Mouse (Mus musculus) hindbrain, embryonic 14.5 days (tissue): Measurements from ENCODE around the gene Tmem8b. TPM values are rescaled to one million over a fixed set of nuclear protein-coding genes. Genes with fewer than 3 reads are reported as not detected.

Experiments used
- ATAC-seq: fragments of 200-750 bp; cut with Nextera tagmentation; 2 replicates; pipeline ENCODE4 v1.8.0; 2017; ENCODE audit warnings: moderate number of reproducible peaks, mild to moderate bottlenecking, moderate TSS enrichment, moderate library complexity; ENCODE audit not compliant: low FRiP score
- DNase-seq: peaks from one replicate; pipeline ENCODE4 v3.0.0-alpha.2; 2015; ENCODE audit warnings: low spot score
- H3K27ac ChIP-seq: fragments of 300-500 bp; sonication (generic); 2 replicates; pipeline ENCODE4 v1.5.1; 2014; ENCODE audit warnings: mild to moderate bottlenecking, moderate library complexity
- H3K27me3 ChIP-seq: fragments of 300-500 bp; sonication (generic); 2 replicates; pipeline ENCODE4 v1.6.1; 2014; ENCODE audit warnings: mild to moderate bottlenecking, low read length, mixed read lengths; ENCODE audit not compliant: control insufficient read depth, insufficient read depth
- H3K36me3 ChIP-seq: fragments of 300-500 bp; sonication (generic); replicated peaks from 2 replicates; pipeline ENCODE4 v1.6.1; 2014; ENCODE audit not compliant: control insufficient read depth, insufficient read depth
- H3K4me1 ChIP-seq: fragments of 300-500 bp; sonication (generic); replicated peaks from 2 replicates; pipeline ENCODE4 v1.6.1; 2014; ENCODE audit warnings: antibody characterized with exemption, low read length, mixed read lengths; ENCODE audit not compliant: control insufficient read depth, insufficient read depth
- H3K4me2 ChIP-seq: fragments of 300-500 bp; sonication (generic); replicated peaks from 2 replicates; pipeline ENCODE4 v1.6.1; 2014; ENCODE audit warnings: mild to moderate bottlenecking, moderate library complexity
- H3K4me3 ChIP-seq: fragments of 300-500 bp; sonication (generic); replicated peaks from 2 replicates; pipeline ENCODE4 v1.5.1; 2014; ENCODE audit warnings: mild to moderate bottlenecking, low read length
- H3K9ac ChIP-seq: fragments of 300-500 bp; sonication (generic); 2 replicates; pipeline ENCODE4 v1.6.1; 2014
- H3K9me3 ChIP-seq: fragments of 300-500 bp; sonication (generic); 2 replicates; pipeline ENCODE4 v1.6.1; 2016; ENCODE audit warnings: low read length; ENCODE audit not compliant: control insufficient read depth
- WGBS: fragments of 180-500 bp; shearing (Covaris S2); extraction: QIAGEN DNeasy Blood & Tissue Kit; methylation state at CpG from one replicate; pipeline ENCODE4 v1.1.7; 2014; 5-methylcytosine and 5-hydroxymethylcytosine counted together
- polyA plus RNA-seq: library from polyadenylated mRNA; unstranded; fragments of >200 nt; fragmentation: Nextera tagmentation; extraction: Ambion mirVana; gene quantifications from 2 replicates; pipeline ENCODE4 v1.2.1, GENCODE M21; 2014

Gene Tmem8b
- polyA plus RNA-seq, 1 experiment from 2014 or later, result 10.5 TPM

GRCm38 (mm10) chr4:43703439-43703838, 34.7 kb downstream of the Tmem8b start:
- H3K27ac ChIP-seq, result no peak overlapping the region
- no peak overlapping the region for H3K4me3 ChIP-seq
- DNase-seq (no peak), ATAC-seq (no peak)
- H3K9ac ChIP-seq, result no peak overlapping the region
- H3K4me1 ChIP-seq, result no peaks in the 10 kb centered on the region
- 82% methylated on average over 6 of the region's 6 CpGs for WGBS
- no peak overlapping the region for H3K4me2 ChIP-seq
- H3K36me3 ChIP-seq, result no peaks in the 10 kb centered on the region
- H3K9me3 ChIP-seq, result no peaks in the 10 kb centered on the region
- no peaks in the 10 kb centered on the region for H3K27me3 ChIP-seq

GRCm38 (mm10) chr4:43703851-43704250, 35.1 kb downstream of the Tmem8b start:
- ATAC-seq, result no peak
- H3K27me3 ChIP-seq, result no peaks in the 10 kb centered on the region
- H3K9ac ChIP-seq, result no peak overlapping the region

GRCm38 (mm10) chr4:43705991-43706390, 37.2 kb downstream of the Tmem8b start:
- Histone ChIP-seq H3K4me3 (no peak overlapping the region), H3K9ac (no peak overlapping the region), H3K4me2 (no peak overlapping the region), H3K4me1 (no peaks in the 10 kb centered on the region), H3K27ac (no peak overlapping the region), H3K36me3 (no peaks in the 10 kb centered on the region), H3K9me3 (no peaks in the 10 kb centered on the region), H3K27me3 (no peaks in the 10 kb centered on the region)
- DNase-seq, result no peak
- ATAC-seq, result no peak
- WGBS, result 82% methylated on average over 13 of the region's 13 CpGs

More at GRCm38 (mm10) chr4:43703851-43704250, 35.1 kb downstream of the Tmem8b start:
- H3K4me3 ChIP-seq, result no peak overlapping the region
- no peak overlapping the region for H3K4me2 ChIP-seq
- H3K27ac ChIP-seq, result no peak overlapping the region
- H3K36me3 ChIP-seq, result no peaks in the 10 kb centered on the region
- H3K4me1 ChIP-seq, result no peaks in the 10 kb centered on the region
- DNase-seq, result no peak
- H3K9me3 ChIP-seq, result no peaks in the 10 kb centered on the region
- 68% methylated on average over 8 of the region's 8 CpGs for WGBS

GRCm38 (mm10) chr4:43709869-43710268, 41.1 kb downstream of the Tmem8b start, which contains the start of gene Olfr71:
Gene Olfr71, minus strand, starts transcription at chr4:43710255.
- Histone ChIP-seq H3K36me3 (no peaks in the 10 kb centered on the region), H3K4me2 (no peak within 1 kb of the TSS), H3K9ac (no peak within 1 kb of the TSS), H3K27ac (no peak within 1 kb of the TSS), H3K27me3 (no peaks in the 10 kb centered on the region), H3K9me3 (no peaks in the 10 kb centered on the region), H3K4me3 (no peak within 1 kb of the TSS), H3K4me1 (no peaks in the 10 kb centered on the region)
- no peak for DNase-seq
- no peak for ATAC-seq
- WGBS, result 80% methylated on average over 6 of the region's 6 CpGs

- H3K9me3 ChIP-seq, result no peaks in the 10 kb centered on the region
- DNase-seq (peak; percentile 73), ATAC-seq (no peak)
- WGBS, result 3% methylated on average over 2 of the region's 2 CpGs
- H3K9ac ChIP-seq, result no peak overlapping the region
- H3K36me3 ChIP-seq, result no peaks in the 10 kb centered on the region
- H3K4me3 ChIP-seq, result no peak overlapping the region
- H3K4me1 ChIP-seq, result no peaks in the 10 kb centered on the region
- H3K27me3 ChIP-seq, result no peaks in the 10 kb centered on the region
- no peak overlapping the region for H3K4me2 ChIP-seq
- H3K27ac ChIP-seq, result no peak overlapping the region
Measured at GRCm38 (mm10) chr4:43711821-43712220, 43.0 kb downstream of the Tmem8b start.

- Histone ChIP-seq H3K27me3 (no peaks in the 10 kb centered on the region), H3K9ac (no peak overlapping the region), H3K4me2 (no peak overlapping the region), H3K36me3 (no peaks in the 10 kb centered on the region), H3K9me3 (no peaks in the 10 kb centered on the region), H3K27ac (no peak overlapping the region), H3K4me1 (no peaks in the 10 kb centered on the region), H3K4me3 (no peak overlapping the region)
- 34% methylated on average over 7 of the region's 7 CpGs for WGBS
- ATAC-seq, result no peak
- DNase-seq, result no peak
Measured at GRCm38 (mm10) chr4:43713652-43714219, 45.0 kb downstream of the Tmem8b start.

GRCm38 (mm10) chr4:43720491-43721228, 51.9 kb downstream of the Tmem8b start:
- no peak overlapping the region for H3K4me2 ChIP-seq
- H3K4me1 ChIP-seq, result no peaks in the 10 kb centered on the region; the same call in 1 of the 2 replicates
- no peak overlapping the region for H3K4me3 ChIP-seq
- no peaks in the 10 kb centered on the region for H3K36me3 ChIP-seq
- DNase-seq (peak; percentile 36), ATAC-seq (no peak)
- WGBS, result 47% methylated on average over 13 of the region's 16 CpGs
- H3K9ac ChIP-seq, result no peak overlapping the region
- no peaks in the 10 kb centered on the region for H3K9me3 ChIP-seq
- no peak overlapping the region for H3K27ac ChIP-seq
- H3K27me3 ChIP-seq, result no peaks in the 10 kb centered on the region

GRCm38 (mm10) chr4:43722191-43722590, 53.4 kb downstream of the Tmem8b start:
- ATAC-seq (no peak), DNase-seq (no peak)
- Histone ChIP-seq H3K36me3 (no peaks in the 10 kb centered on the region), H3K27ac (no peak overlapping the region), H3K4me2 (no peak overlapping the region), H3K4me1 (no peaks in the 10 kb centered on the region; the same call in 1 of the 2 replicates), H3K9me3 (no peaks in the 10 kb centered on the region), H3K9ac (no peak overlapping the region), H3K27me3 (no peaks in the 10 kb centered on the region), H3K4me3 (no peak overlapping the region)
- 88% methylated on average over 4 of the region's 4 CpGs for WGBS

- no peak for DNase-seq
- H3K4me2 ChIP-seq, result no peak overlapping the region
Measured at GRCm38 (mm10) chr4:43724764-43725163, 56.0 kb downstream of the Tmem8b start.

More at GRCm38 (mm10) chr4:43724764-43725163, 56.0 kb downstream of the Tmem8b start:
- H3K27ac ChIP-seq, result no peak overlapping the region
- 56% methylated on average over 1 of the region's 1 CpGs for WGBS
- no peaks in the 10 kb centered on the region for H3K27me3 ChIP-seq
- no peak for ATAC-seq
- H3K36me3 ChIP-seq, result no peaks in the 10 kb centered on the region
- no peak overlapping the region for H3K4me3 ChIP-seq
- no peak overlapping the region for H3K9ac ChIP-seq
- no peaks in the 10 kb centered on the region; the same call in 1 of the 2 replicates for H3K4me1 ChIP-seq
- H3K9me3 ChIP-seq, result no peaks in the 10 kb centered on the region
